Mouse (Mus musculus) T-helper 2 cell (primary cell): ENCODE data around the gene Psma5.

Experiments
- in situ Hi-C: fragments of 300-600 bp; cut with MboI, MseI; formaldehyde crosslinking; loops from one replicate; pipeline ENCODE4 v1.15.1; 2025; ENCODE audit warnings: high pct_unique_total_duplicates

Psma5 gene

GRCm38 (mm10) chr3:108306387-108306786 lies 49.7 kb downstream of the Psma5 start:
- in situ Hi-C loops: no loop called here

DNA sequence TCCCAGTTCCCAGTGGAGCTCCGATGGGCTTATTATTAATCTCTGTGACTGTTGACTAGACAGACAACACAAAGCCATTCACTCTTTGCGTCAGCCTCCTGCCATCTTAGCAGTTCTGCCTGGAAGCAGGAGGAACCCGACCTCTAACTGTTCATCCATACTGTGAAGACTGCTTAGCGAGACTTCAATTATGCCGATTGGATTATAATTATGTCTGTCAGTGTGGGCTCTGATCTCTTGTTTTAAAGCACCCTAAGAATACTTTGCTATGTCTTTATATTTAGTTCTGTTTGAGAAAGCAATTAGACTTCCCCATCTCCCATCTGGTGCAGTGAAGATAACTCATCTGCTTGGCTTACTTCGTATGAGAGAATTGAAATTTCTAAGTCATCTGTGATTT lies 50.8 kb downstream of the Psma5 start:
- in situ Hi-C loops: no loop called here

DNA sequence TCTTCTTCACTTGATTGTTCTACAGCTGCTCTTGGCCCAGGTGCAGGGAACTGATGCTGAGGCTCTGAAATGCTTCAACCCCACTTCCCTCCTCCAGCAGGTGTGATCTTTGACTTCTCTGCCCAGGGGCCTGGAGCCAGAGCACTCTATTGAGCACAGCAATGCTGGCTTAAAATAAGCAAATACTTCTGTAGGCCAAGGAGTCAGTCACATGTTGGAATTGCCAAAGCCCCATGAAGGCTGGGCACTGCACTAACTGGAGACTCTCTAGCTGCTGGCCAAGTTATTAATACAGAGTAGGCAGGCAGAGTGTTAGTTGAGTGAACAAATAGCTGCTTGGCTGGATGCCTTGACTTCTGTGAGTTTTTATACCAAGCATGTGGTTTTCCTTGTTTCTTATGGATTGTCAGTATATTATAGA lies 54.2 kb downstream of the Psma5 start:
- in situ Hi-C loops: no loop called here

DNA sequence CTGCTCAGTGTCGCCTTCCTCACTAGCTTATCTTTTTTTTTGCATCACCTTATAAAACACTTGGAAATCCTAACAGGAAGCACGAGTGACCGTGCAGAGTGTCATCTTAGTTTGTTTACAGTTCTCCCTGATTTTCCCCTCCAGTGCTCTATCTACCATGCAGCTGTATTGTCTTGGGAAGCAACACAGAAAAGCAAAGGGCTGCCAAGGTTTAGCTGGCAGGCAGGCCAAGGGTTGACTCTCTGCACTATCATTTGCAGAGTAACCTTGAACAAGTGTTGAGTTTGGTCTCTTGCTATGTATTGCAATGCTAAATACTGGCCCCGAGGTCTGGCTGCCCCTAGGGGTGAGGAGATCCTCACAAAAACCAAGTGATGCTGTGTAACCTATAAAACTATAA lies 55.0 kb downstream of the Psma5 start:
- in situ Hi-C loops: no loop called here

- in situ Hi-C loops: no loop called here
Measured at GRCm38 (mm10) chr3:108312414-108312813, 55.7 kb downstream of the Psma5 start.

- in situ Hi-C loops: no loop called here
Measured at GRCm38 (mm10) chr3:108313138-108313537, 56.4 kb downstream of the Psma5 start.

DNA sequence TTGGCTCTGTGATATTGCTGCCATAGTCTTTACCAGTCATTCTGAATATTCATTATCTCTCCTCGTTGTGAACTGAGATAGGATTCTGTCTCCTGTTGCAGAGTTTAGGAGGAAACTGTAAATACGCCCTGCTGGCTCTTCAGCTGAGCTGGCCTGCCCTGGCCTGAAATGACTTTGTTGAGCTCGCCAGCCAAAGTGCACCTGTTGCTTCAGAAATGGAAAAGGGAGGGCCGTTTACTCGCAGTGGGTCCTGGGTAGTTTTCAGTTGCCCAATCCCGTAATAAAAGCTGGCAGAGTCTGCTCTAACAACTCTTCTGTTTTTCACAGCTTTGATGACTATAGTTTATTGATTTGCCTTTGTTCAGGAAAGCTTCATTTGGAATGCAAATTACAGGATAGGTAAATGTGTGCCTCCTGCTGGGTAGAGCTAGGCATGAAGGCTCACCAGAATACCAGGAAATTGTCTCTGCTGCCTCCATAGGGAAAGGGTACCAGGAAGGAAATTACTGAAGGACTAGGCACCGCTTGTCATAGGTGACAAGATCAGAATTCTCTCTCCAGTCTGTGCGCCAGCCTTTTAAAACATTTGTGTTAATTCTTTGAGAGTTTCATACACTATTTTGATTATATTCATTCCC lies 57.4 kb downstream of the Psma5 start:
- in situ Hi-C loops: no loop called here

- in situ Hi-C loops: no loop called here
Measured at GRCm38 (mm10) chr3:108318517-108318916, 61.8 kb downstream of the Psma5 start.

DNA sequence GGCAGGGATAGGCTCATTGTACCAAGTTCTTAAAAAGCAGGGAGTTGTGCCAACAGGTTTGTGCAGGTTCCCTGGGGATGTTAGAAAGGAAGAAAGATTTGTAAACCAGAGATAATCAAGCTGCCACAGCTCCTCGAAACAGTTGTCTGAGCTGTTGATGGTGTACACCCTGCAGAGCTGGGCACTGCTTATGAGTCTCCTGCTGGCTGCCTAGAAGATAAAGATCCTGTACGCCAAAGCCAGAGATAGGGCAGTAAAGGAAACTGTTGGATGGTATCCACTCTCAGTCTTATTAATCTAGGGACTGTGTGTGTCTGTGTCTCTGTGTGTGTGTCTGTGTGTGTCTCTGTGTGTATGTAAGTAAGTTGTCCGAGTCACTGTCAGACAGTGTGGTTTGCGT lies 64.9 kb downstream of the Psma5 start:
- in situ Hi-C loops: no loop called here

GRCm38 (mm10) chr3:108322136-108322535 lies 65.4 kb downstream of the Psma5 start:
- in situ Hi-C loops: no loop called here

- in situ Hi-C loops: no loop called here
Measured at GRCm38 (mm10) chr3:108322962-108323361, 66.2 kb downstream of the Psma5 start.

DNA sequence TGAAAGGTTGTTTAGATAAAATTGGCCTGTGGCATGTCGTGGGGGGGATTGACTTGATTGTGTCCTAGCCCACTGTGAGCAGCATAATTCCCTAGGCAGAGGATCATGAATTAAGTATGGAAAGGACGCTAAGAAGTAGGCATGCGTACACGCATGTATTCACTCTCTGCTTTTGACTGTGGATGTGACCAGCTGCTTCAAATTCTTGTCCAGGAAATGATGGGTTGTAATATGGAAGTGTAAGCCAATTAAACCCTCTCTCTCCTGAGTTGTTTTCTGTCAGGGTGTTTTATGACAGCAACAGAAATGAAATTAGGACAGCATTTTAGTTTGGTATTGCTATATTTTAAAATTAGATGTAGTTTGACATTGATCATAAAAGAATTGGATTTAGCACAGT lies 68.1 kb downstream of the Psma5 start:
- in situ Hi-C loops: no loop called here

DNA sequence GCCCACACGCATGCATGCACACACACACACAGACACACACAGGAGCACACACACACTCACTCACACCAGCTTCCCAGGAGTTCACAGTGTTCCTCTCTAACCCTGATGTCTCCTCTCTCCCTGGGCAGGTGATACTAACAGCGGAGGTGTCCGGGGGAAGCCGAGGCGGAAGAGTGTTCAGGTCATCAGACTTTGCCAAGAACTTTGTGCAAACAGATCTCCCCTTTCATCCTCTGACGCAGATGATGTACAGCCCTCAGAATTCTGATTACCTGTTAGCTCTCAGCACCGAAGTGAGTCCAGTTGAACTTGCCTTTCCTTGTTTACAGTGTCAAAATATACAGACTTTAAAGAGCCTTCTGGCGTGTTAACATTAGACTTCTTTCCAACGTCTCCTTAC lies 68.8 kb downstream of the Psma5 start:
- in situ Hi-C loops: no loop called here

DNA sequence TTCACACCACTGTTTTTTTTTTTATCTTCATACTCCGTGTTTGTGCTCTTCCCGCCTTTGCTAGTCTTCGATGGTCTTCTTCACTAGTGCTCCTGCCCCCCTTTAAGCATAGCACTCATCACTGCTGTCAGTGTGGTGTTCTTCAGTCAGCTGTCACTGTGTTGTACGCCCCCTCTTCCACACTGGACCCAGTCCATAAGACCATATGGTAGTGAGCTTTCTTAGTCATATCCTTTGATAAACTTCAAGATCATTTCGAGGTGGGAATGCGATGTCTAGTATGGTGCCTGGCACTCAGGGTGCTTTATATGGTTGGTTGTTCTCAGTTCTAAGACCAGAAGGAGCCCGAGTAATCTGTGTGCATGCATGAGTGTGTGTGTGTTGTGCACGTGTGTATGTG lies 70.5 kb downstream of the Psma5 start:
- in situ Hi-C loops: no loop called here

DNA sequence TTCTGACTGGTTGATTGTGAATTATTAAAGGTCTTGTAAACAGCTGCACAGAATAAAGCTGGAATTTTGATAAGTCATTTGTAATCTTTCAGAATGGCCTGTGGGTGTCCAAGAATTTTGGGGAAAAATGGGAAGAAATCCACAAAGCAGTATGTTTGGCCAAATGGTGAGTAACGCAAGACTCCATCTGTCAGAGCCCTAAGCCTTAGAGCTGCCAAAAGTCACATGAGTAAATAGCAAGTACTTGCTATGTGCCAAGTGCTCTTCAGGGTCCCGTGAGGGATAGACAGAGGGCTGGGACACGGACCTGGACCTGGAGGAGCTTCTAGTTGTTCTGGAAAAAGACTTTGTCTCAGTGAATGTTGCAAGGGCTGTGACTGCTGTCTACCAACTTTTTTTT lies 71.2 kb downstream of the Psma5 start:
- in situ Hi-C loops: no loop called here

DNA sequence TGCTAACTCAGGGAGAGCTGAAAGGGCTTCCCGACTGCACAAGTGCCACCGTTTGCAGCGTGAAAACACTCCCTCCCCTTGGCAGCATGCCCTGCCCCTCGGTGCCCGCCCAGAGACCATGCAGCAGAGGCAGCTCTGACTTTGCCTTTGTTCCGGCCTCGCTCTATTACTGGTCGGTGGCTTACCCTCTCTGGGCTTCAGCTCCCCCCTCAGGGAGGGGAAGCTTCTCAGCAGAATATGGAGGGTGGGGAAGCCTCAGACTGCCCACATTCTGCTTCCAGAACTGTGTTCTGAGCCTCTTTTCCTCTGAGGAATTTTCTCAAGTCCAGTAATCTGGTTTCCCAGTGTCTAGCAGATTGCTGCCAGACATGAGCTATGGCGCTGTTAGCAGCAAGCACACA lies 71.7 kb downstream of the Psma5 start:
- in situ Hi-C loops: no loop called here
